Mouse (Mus musculus): Measurements from ENCODE around the gene Auts2. TPM values are rescaled to one million over a fixed set of nuclear protein-coding genes. Genes with fewer than 3 reads are reported as not detected.

Gene Auts2
- polyA plus RNA-seq, 1 experiment from 2014 or later, result 27.7 TPM

GRCm38 (mm10) chr5:132074360-132074723 lies 468.8 kb downstream of the Auts2 start:
- Histone ChIP-seq H3K4me3 (replicated peaks) (peak overlapping the region; percentile 15; the same call in 1 of the 2 replicates), H3K4me2 (peak overlapping the region; percentile 49)
- WGBS, result 12% methylated on average over 11 of the region's 11 CpGs

GRCm38 (mm10) chr5:132073677-132074359 lies 469.3 kb downstream of the Auts2 start:
- Histone ChIP-seq H3K4me1 (peaks cover 45% of the 10 kb centered on the region), H3K4me2 (peak overlapping the region; percentile 49), H3K36me3 (no peaks in the 10 kb centered on the region), H3K27me3 (no peaks in the 10 kb centered on the region), H3K9ac (no peak overlapping the region), H3K9me3 (replicated peaks) (no peaks in the 10 kb centered on the region), H3K4me3 (replicated peaks) (0 out of 2 replicates have a peak overlapping the region, but pooled peaks have one; percentile 15), H3K27ac (peak overlapping the region; percentile 76)
- peak; percentile 35 for ATAC-seq (replicated peaks; ENCODE audit: low FRiP score)
- WGBS, result 17% methylated on average over 10 of the region's 10 CpGs

More at GRCm38 (mm10) chr5:132074360-132074723, 468.8 kb downstream of the Auts2 start:
- peak; percentile 50 for ATAC-seq (replicated peaks; ENCODE audit: low FRiP score)
- Histone ChIP-seq H3K4me1 (peaks cover 45% of the 10 kb centered on the region), H3K9me3 (replicated peaks) (no peaks in the 10 kb centered on the region), H3K9ac (no peak overlapping the region), H3K27me3 (no peaks in the 10 kb centered on the region), H3K27ac (peak overlapping the region; percentile 76), H3K36me3 (no peaks in the 10 kb centered on the region)

- peaks cover 57% of the 10 kb centered on the region for H3K4me1 ChIP-seq
- no peaks in the 10 kb centered on the region for H3K36me3 ChIP-seq
Measured at GRCm38 (mm10) chr5:132072356-132072755, 470.8 kb downstream of the Auts2 start.

GRCm38 (mm10) chr5:132067750-132068739 lies 475.1 kb downstream of the Auts2 start:
- Histone ChIP-seq H3K27me3 (no peaks in the 10 kb centered on the region), H3K27ac (peak overlapping the region; percentile 78), H3K4me2 (peak overlapping the region; percentile 5; the same call in 1 of the 2 replicates), H3K4me1 (peaks cover 35% of the 10 kb centered on the region), H3K36me3 (no peaks in the 10 kb centered on the region), H3K9me3 (replicated peaks) (no peaks in the 10 kb centered on the region), H3K4me3 (replicated peaks) (no peak overlapping the region), H3K9ac (no peak overlapping the region)
- ATAC-seq (replicated peaks; ENCODE audit: low FRiP score), result peak; percentile 54
- WGBS, result 35% methylated on average over 10 of the region's 10 CpGs

More at GRCm38 (mm10) chr5:132072356-132072755, 470.8 kb downstream of the Auts2 start:
- ATAC-seq (replicated peaks; ENCODE audit: low FRiP score), result 0 out of 2 replicates have a peak, but pooled peaks have one; percentile 9
- Histone ChIP-seq H3K4me3 (replicated peaks) (no peak overlapping the region), H3K9ac (no peak overlapping the region), H3K4me2 (no peak overlapping the region), H3K27ac (no peak overlapping the region), H3K27me3 (no peaks in the 10 kb centered on the region), H3K9me3 (replicated peaks) (no peaks in the 10 kb centered on the region)
- 40% methylated on average over 4 of the region's 4 CpGs for WGBS

- 93% methylated on average over 6 of the region's 6 CpGs for WGBS
- Histone ChIP-seq H3K9me3 (replicated peaks) (no peaks in the 10 kb centered on the region), H3K4me3 (replicated peaks) (no peak overlapping the region), H3K4me2 (no peak overlapping the region), H3K4me1 (no peaks in the 10 kb centered on the region), H3K36me3 (no peaks in the 10 kb centered on the region), H3K9ac (no peak overlapping the region), H3K27ac (no peak overlapping the region), H3K27me3 (no peaks in the 10 kb centered on the region)
- no peak for ATAC-seq (replicated peaks; ENCODE audit: low FRiP score)
Measured at GRCm38 (mm10) chr5:132060116-132060515, 483.0 kb downstream of the Auts2 start.

- WGBS, result 46% methylated on average over 13 of the region's 13 CpGs
- no peak overlapping the region for H3K4me3 ChIP-seq (replicated peaks)
- no peaks in the 10 kb centered on the region for H3K27me3 ChIP-seq
- no peak for ATAC-seq (replicated peaks; ENCODE audit: low FRiP score)
- H3K9me3 ChIP-seq (replicated peaks), result no peaks in the 10 kb centered on the region
- no peak overlapping the region for H3K4me2 ChIP-seq
- H3K4me1 ChIP-seq, result peaks cover 11% of the 10 kb centered on the region; the same call in 1 of the 2 replicates
- no peaks in the 10 kb centered on the region for H3K36me3 ChIP-seq
- H3K27ac ChIP-seq, result no peak overlapping the region
- H3K9ac ChIP-seq, result no peak overlapping the region
Measured at GRCm38 (mm10) chr5:132052637-132053036, 490.5 kb downstream of the Auts2 start.

GRCm38 (mm10) chr5:132039584-132039983 lies 503.6 kb downstream of the Auts2 start:
- no peak overlapping the region for H3K4me2 ChIP-seq
- no peak for ATAC-seq (replicated peaks; ENCODE audit: low FRiP score)
- no peaks in the 10 kb centered on the region for H3K36me3 ChIP-seq
- H3K9ac ChIP-seq, result no peak overlapping the region
- no peak overlapping the region for H3K4me3 ChIP-seq (replicated peaks)
- H3K27ac ChIP-seq, result no peak overlapping the region
- no peaks in the 10 kb centered on the region for H3K27me3 ChIP-seq
- H3K4me1 ChIP-seq, result no peaks in the 10 kb centered on the region
- 91% methylated on average over 6 of the region's 6 CpGs for WGBS
- H3K9me3 ChIP-seq (replicated peaks), result no peaks in the 10 kb centered on the region

- H3K4me1 ChIP-seq, result no peaks in the 10 kb centered on the region
- no peaks in the 10 kb centered on the region for H3K9me3 ChIP-seq (replicated peaks)
- H3K9ac ChIP-seq, result no peak overlapping the region
- no peaks in the 10 kb centered on the region for H3K27me3 ChIP-seq
- H3K36me3 ChIP-seq, result no peaks in the 10 kb centered on the region
- WGBS, result 82% methylated on average over 15 of the region's 15 CpGs
- no peak overlapping the region for H3K4me3 ChIP-seq (replicated peaks)
- H3K27ac ChIP-seq, result no peak overlapping the region
- no peak for ATAC-seq (replicated peaks; ENCODE audit: low FRiP score)
- no peak overlapping the region for H3K4me2 ChIP-seq
Measured at GRCm38 (mm10) chr5:132033491-132034350, 509.4 kb downstream of the Auts2 start.

GRCm38 (mm10) chr5:132030941-132031531 lies 512.1 kb downstream of the Auts2 start:
- H3K9me3 ChIP-seq (replicated peaks), result no peaks in the 10 kb centered on the region
- H3K27ac ChIP-seq, result no peak overlapping the region
- no peak overlapping the region for H3K9ac ChIP-seq
- WGBS, result 72% methylated on average over 15 of the region's 15 CpGs
- no peak overlapping the region for H3K4me2 ChIP-seq
- H3K4me1 ChIP-seq, result no peaks in the 10 kb centered on the region
- H3K27me3 ChIP-seq, result no peaks in the 10 kb centered on the region
- H3K36me3 ChIP-seq, result no peaks in the 10 kb centered on the region
- no peak for ATAC-seq (replicated peaks; ENCODE audit: low FRiP score)
- no peak overlapping the region for H3K4me3 ChIP-seq (replicated peaks)

GRCm38 (mm10) chr5:132029638-132030037 lies 513.5 kb downstream of the Auts2 start:
- WGBS, result 91% methylated on average over 11 of the region's 11 CpGs
- no peak for ATAC-seq (replicated peaks; ENCODE audit: low FRiP score)

GRCm38 (mm10) chr5:132029038-132029437 lies 514.1 kb downstream of the Auts2 start:
- no peaks in the 10 kb centered on the region for H3K9me3 ChIP-seq (replicated peaks)
- no peaks in the 10 kb centered on the region for H3K27me3 ChIP-seq
- H3K27ac ChIP-seq, result no peak overlapping the region
- 83% methylated on average over 12 of the region's 12 CpGs for WGBS
- H3K36me3 ChIP-seq, result no peaks in the 10 kb centered on the region
- H3K9ac ChIP-seq, result no peak overlapping the region
- no peak for ATAC-seq (replicated peaks; ENCODE audit: low FRiP score)
- no peak overlapping the region for H3K4me3 ChIP-seq (replicated peaks)
- H3K4me2 ChIP-seq, result no peak overlapping the region
- no peaks in the 10 kb centered on the region for H3K4me1 ChIP-seq

More at GRCm38 (mm10) chr5:132029638-132030037, 513.5 kb downstream of the Auts2 start:
- Histone ChIP-seq H3K9me3 (replicated peaks) (no peaks in the 10 kb centered on the region), H3K36me3 (no peaks in the 10 kb centered on the region), H3K4me1 (no peaks in the 10 kb centered on the region), H3K4me2 (no peak overlapping the region), H3K9ac (no peak overlapping the region), H3K27ac (no peak overlapping the region), H3K27me3 (no peaks in the 10 kb centered on the region), H3K4me3 (replicated peaks) (no peak overlapping the region)
